Mouse (Mus musculus) left cerebral cortex, adult 18-20 months (tissue): Measurements from ENCODE around the gene Cenpw. TPM values are rescaled to one million over a fixed set of nuclear protein-coding genes. Genes with fewer than 3 reads are reported as not detected.
A peak's percentile ranks its signal among the peaks of the same experiment; 100 is the strongest.

Experiments used
- DNase-seq, 2 experiments: peaks; one replicate each; pipeline ENCODE4 v3.0.0; 2021 to 2022; ENCODE audit warnings: low spot score in 2 of 2, mixed read lengths in 1 of 2
- long read RNA-seq, 2 experiments: library from polyadenylated mRNA; stranded (forward); transcript quantifications; one replicate each; pipeline ENCODE4 v2.0.0; 2021
- total RNA-seq, 2 experiments: library from RNA; stranded (reverse); gene quantifications; 2 replicates each; pipeline ENCODE4 v1.2.3; 2021

Gene Cenpw
- total RNA-seq = 1 to 10 TPM; 2.3 to 2.4 TPM
- long read RNA-seq, experiment 1, transcript Cenpw-201 (3 exons, 1,532 nt) = major isoform, 9 of 9 reads
- long read RNA-seq, experiment 1, partial matches to known transcripts = 0 of 9 reads
- long read RNA-seq, experiment 1, other reads (novel, unspliced or antisense) = 0 of 9 reads
- long read RNA-seq, experiment 2, transcript Cenpw-201 (3 exons, 1,532 nt) = major isoform, 9 of 9 reads
- long read RNA-seq, experiment 2, partial matches to known transcripts = 0 of 9 reads
- long read RNA-seq, experiment 2, other reads (novel, unspliced or antisense) = 0 of 9 reads

- DNase-seq = peak; percentile 82 to 87
Measured at GRCm38 (mm10) chr10:30199916-30200826, at the start of gene Cenpw. TSS of gene Cenpw (minus strand) at chr10:30200560.

GRCm38 (mm10) chr10:30249654-30250053, 49.3 kb upstream of the Cenpw start:
- DNase-seq = no peak

- no peak for DNase-seq
Measured at GRCm38 (mm10) chr10:30199501-30199900, 859 bp downstream of the Cenpw start.

GRCm38 (mm10) chr10:30167700-30168099, 32.7 kb downstream of the Cenpw start:
- no peak for DNase-seq
